Mouse (Mus musculus) 3134 (cell line): Measurements from ENCODE around the gene Prox1.

Experiments used
- DNase-seq: peaks from one replicate; pipeline ENCODE4 v3.0.0-alpha.2; 2011; ENCODE audit warnings: low spot score; ENCODE audit not compliant: insufficient read length; ENCODE audit errors: extremely low read depth

Prox1 gene

DNA sequence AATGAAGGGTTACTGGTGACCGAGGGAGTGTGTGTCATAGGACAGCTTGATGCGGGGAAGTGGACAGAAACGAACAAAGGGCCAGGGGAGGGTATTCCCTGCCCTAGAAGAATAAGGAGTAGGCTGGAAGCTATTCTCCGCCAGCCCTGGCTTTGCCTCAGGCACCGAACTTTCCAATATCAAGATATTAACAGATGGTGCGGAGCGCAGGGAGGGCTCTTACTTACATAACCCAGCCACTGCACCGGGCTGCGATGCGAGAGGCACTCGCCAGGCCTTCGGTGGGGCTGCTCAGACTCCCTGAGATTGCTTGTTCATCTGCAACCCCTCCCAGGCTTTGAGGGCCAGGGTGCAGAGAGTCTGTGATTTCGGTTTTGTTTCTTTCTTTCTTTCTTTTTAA lies 3.7 kb upstream of the Prox1 start:
- DNase-seq: no peak

DNA sequence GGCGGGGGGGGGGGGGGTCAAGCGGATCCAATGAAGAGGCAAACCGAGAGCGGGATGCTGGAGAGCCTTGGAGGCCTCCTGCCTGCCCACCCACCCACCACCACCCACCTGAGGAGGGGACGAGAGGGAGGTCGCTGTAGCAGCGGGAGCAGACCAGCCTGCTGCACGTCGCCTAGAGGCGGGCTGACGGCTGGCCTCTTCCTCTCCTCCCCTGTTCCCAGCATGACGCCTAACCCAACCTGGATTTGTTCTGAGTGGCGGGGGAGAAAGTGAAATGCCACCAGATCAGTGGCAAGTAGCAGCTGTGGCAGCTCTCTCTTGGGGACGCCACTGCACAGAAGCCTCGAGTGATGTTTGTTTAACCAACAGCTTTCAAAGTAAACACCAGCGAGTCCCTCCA lies 3.1 kb upstream of the Prox1 start:
- DNase-seq: no peak

- DNase-seq: no peak
Measured at GRCm38 (mm10) chr1:190172979-190173461, 2.5 kb upstream of the Prox1 start.

DNA sequence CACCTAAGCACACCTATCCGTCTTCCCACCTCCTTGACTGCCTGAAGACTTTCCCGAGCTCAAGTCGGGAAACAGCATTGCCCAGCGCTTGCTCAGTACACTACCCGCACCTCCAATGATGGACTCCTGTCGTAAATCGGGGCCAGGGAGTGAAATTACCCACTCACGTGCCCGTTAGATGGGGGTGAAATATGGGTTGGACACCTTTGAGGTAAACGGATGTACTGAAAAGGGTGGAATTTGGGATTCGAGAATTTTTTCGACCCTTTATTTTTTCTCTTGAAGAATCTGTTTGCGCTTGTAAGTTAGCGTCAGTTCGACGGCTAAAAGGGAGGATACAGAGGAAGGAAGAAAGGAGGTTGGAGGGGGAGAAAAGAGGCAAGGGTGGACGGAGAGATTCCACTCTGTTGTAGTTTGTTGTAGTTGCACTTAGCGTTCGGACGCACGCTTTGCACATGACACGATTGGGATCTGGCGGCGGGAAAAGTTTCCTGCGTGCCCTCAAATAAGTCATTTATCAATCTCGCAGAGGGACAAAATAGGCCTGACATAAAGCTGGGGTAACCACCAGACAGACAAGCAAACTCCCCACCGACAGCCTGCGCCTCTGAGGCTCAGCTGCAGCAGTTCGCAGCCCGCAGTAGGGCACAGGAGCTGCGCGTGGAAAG lies 1.9 kb upstream of the Prox1 start:
- DNase-seq: no peak

- DNase-seq: no peak
Measured at GRCm38 (mm10) chr1:190171750-190172149, 1.2 kb upstream of the Prox1 start.

- no peak for DNase-seq
Measured at GRCm38 (mm10) chr1:190171341-190171740, 827 bp upstream of the Prox1 start.

- no peak for DNase-seq
Measured at GRCm38 (mm10) chr1:190170819-190171216, 304 bp upstream of the Prox1 start.

- no peak for DNase-seq
Measured at GRCm38 (mm10) chr1:190168761-190169671, 1.5 kb downstream of the Prox1 start.

- DNase-seq: no peak
Measured at GRCm38 (mm10) chr1:190168115-190168514, 2.4 kb downstream of the Prox1 start.

- DNase-seq: no peak
Measured at GRCm38 (mm10) chr1:190167609-190168008, 2.9 kb downstream of the Prox1 start.

GRCm38 (mm10) chr1:190165511-190165910 lies 5.0 kb downstream of the Prox1 start:
- DNase-seq: no peak

- no peak for DNase-seq
Measured at GRCm38 (mm10) chr1:190163471-190163870, 7.0 kb downstream of the Prox1 start.

DNA sequence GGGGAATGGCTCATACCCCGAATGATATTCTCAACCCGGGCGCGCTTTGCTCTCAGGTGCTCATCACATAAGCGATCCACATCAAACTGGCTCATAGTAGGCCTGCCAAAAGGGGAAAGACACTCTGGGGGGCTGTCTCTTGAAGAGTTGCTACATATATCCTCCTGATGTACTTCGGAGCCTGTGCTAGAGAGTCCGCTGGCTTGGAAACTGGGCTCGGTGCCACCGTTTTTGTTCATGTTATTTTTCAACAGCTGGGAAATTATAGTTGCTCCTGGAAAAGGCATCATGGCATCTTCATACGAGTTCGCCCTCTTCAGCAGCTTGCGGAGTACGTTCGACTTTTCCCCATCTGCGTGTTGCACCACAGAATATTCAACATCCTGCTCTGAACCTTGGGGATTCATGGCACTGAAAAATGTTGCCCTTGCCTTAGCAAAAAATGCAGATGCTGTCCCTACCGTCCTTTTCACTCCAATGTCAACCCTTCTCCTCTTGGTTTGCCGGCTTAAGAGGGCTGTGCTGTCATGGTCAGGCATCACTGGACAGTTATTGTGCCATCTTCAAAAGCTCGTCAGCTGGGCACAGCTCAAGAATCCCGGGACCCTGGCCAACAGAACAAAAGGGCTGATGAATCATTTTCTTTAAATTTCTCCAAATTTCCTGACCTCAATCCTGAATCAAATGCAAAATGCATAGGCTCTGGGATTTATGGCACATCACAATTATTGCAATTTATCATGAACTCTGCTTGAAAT lies 8.6 kb downstream of the Prox1 start:
- no peak for DNase-seq

GRCm38 (mm10) chr1:190161288-190161687 lies 9.2 kb downstream of the Prox1 start:
- no peak for DNase-seq

DNA sequence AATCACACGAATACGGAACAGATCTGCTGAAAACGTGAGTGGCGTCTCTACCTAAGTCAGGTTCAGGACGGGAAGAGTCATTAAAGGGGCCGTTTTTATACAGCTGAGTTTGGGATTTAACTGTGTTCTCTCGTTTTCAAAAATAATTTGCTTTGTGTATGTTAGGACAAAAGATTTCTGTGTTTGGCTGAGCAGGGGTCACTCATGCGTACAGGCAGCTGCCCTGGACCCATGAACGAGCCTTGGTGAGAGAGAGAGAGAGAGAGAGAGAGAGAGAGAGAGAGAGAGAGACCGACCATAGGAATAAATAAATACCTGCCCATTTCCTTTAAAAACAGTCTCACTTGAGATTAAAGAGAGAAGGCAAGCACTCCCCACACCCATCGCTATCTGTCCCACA lies 11.1 kb downstream of the Prox1 start:
- DNase-seq: no peak

- DNase-seq: no peak
Measured at GRCm38 (mm10) chr1:190155751-190156150, 14.8 kb downstream of the Prox1 start.

DNA sequence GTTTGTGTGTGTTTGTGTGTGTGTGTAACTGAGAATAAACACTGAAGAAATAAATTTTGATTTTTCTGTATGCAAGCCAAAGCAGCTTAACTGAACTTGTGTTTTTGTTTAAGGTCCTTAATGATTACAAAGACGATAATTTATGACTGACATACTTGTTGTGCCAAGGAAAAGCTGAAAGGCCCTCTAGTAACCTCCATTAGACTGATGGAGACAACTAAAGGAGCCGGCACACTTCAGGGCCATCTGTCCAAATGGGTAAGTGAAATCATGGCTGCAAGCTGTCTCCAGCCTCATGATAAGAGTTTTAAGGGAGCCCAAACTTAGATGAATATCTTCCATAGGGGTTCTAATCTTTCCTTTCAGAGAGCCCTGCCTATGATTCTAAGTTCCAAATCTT lies 15.5 kb downstream of the Prox1 start:
- no peak for DNase-seq

DNA sequence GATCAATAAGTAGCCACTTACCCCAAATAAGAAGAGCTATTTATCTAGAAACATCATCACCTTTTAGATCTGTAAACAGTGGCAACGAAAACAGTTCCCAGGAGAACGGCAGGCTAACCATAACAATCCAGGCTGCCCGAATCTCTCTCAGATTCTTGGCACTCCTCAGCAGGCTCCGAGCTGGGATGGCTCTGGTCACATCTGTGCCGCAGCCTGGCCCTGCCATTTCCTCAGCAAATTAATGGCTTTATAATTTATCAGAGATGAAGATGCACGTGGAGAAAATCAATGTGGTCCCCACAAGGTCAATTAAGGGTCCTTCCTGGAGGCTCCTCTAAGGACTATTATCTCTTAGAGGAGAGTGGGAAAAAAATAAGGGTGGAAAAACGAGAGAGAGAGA lies 16.2 kb downstream of the Prox1 start:
- DNase-seq: no peak

GRCm38 (mm10) chr1:190152603-190153002 lies 17.9 kb downstream of the Prox1 start:
- no peak for DNase-seq

DNA sequence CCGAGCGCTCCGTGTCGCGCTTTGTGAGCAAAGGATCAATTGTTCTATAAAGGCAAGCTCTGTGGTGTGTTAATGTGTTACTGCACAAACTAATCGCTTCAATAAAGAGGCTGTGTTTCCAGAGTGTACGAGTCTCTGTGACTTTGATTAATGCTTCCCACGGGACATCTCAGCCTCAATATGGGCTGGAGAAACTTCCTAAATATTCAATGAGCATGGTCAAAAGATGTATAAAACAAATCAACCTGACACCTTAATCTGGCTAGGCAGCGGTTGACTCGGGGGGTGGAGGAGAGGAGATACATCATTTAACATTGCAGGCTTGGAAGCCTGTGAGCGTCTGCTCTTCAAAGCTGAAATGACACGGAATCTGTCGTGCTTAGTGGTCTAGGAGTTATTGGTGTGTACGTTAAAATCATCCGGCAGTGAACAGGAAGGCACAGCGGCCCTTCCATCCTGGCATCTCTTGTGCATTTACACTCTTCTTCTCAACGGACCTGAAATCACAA lies 21.2 kb downstream of the Prox1 start:
- DNase-seq: no peak

DNA sequence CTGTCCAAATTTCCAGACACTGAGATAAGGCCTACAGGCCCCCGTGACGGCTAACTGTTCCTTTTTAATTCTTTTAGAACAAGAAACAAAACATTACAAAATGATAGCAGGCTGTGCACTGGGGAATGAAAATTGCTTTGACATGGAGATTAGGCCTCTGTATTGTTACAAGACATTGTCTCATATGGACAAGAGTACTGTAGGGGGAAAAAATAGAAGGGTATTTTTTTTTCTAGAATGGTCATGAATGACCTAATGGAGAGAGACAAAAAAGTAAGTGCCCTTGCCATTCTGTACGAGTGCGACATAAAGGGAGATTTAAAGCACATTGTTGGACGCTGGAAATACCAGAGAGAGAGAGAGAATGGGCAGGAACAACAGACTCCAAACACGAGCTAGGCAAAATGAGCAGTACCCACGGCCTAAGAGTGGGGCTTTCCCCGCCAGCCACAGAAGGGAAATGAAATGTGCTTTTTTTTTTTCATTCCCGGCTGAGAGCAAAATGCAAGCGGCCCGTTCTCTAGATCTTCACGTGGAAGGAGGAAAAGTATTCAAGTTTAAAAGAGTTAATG lies 21.8 kb downstream of the Prox1 start:
- no peak for DNase-seq
